34 mouse cellular contexts compared by ENCODE assay signal in genomic region chr2:60256751-60257150, GRCm38 (mm10).
"Had no signal": no experiment of that assay in that cellular context is flagged by ENCODE, and none has a peak within 500 bp of the region (broad histone marks: within the 10 kb centered on the region; RNA-seq: fewer than 3 reads in every experiment).

No protein-coding gene starts in this region.

- H3K27me3 ChIP-seq: heart, embryonic 12.5 days; heart, embryonic 13.5 days; heart, embryonic 15.5 days; hindbrain, embryonic 12.5 days; hindbrain, embryonic 13.5 days; hindbrain, embryonic 15.5 days; intestine, embryonic 15.5 days; kidney, embryonic 15.5 days had no signal

- H3K4me3 ChIP-seq: heart, embryonic 10.5 days; heart, embryonic 12.5 days; heart, embryonic 13.5 days; heart, embryonic 15.5 days; hindbrain, embryonic 10.5 days; hindbrain, embryonic 12.5 days; hindbrain, embryonic 13.5 days; hindbrain, embryonic 15.5 days; intestine, embryonic 15.5 days; kidney, embryonic 15.5 days; layer of hippocampus, adult 2 months had no signal

- H3K36me3 ChIP-seq: hindbrain, embryonic 12.5 days; intestine, embryonic 15.5 days had no signal

- DNase-seq: heart, postnatal 10 days; heart, postnatal 14 days; heart, postnatal 4 days; kidney, adult 11 months; kidney, adult 18-20 months; kidney, adult 2 months; kidney, adult 8-10 months; kidney, adult 9 months; kidney, postnatal 10 days; kidney, postnatal 14 days; kidney, postnatal 25 days; kidney, postnatal 36 days; kidney, postnatal 4 days; layer of hippocampus, adult 9-11 months; layer of hippocampus, postnatal 36 days had no signal

- ATAC-seq: hindbrain, embryonic 16.5 days; hindbrain, postnatal 0 days; inflammation-experienced regulatory T-cells, adult 6 months; intestine, embryonic 15.5 days; intestine, embryonic 16.5 days; intestine, postnatal 0 days had no signal

- H3K9me3 ChIP-seq: heart, embryonic 10.5 days; heart, embryonic 13.5 days; heart, embryonic 15.5 days; hindbrain, embryonic 15.5 days; intestine, embryonic 15.5 days; kidney, embryonic 15.5 days had no signal

- H3K4me1 ChIP-seq: heart, embryonic 10.5 days; heart, embryonic 13.5 days; hindbrain, embryonic 10.5 days; hindbrain, embryonic 12.5 days; hindbrain, embryonic 13.5 days; hindbrain, embryonic 15.5 days; intestine, embryonic 15.5 days; kidney, embryonic 15.5 days had no signal

- H3K4me2 ChIP-seq: heart, embryonic 11.5 days; heart, embryonic 12.5 days; heart, embryonic 13.5 days; heart, embryonic 15.5 days; hindbrain, embryonic 12.5 days; hindbrain, embryonic 13.5 days; hindbrain, embryonic 14.5 days; hindbrain, embryonic 15.5 days; intestine, embryonic 15.5 days; kidney, embryonic 15.5 days had no signal

- H3K27ac ChIP-seq: heart, embryonic 10.5 days; heart, embryonic 13.5 days; heart, embryonic 15.5 days; hindbrain, embryonic 10.5 days; hindbrain, embryonic 12.5 days; hindbrain, embryonic 13.5 days; hindbrain, embryonic 14.5 days; hindbrain, embryonic 15.5 days; hindbrain, postnatal 0 days; intestine, embryonic 15.5 days; kidney, embryonic 15.5 days; kidney, postnatal 0 days; layer of hippocampus, adult 2 months had no signal

- H3K9ac ChIP-seq: heart, embryonic 12.5 days; heart, embryonic 13.5 days; heart, embryonic 15.5 days; hindbrain, embryonic 12.5 days; hindbrain, embryonic 13.5 days; hindbrain, embryonic 14.5 days; hindbrain, embryonic 15.5 days; intestine, embryonic 15.5 days; kidney, embryonic 15.5 days had no signal
